Mouse (Mus musculus) liver, adult 2 months (tissue): Measurements from ENCODE around the gene Agmo. TPM values are rescaled to one million over a fixed set of nuclear protein-coding genes. Genes with fewer than 3 reads are reported as not detected.

ENCODE experiments used
- DNase-seq: peaks from one replicate; pipeline ENCODE4 v3.0.0-alpha.2; 2011; ENCODE audit warnings: low read depth, low spot score; ENCODE audit errors: extremely low read depth
- H3K27ac ChIP-seq: fragments of 200-500 bp; replicated peaks from 2 replicates; pipeline ENCODE4 v1.5.1; 2012; ENCODE audit warnings: low read depth, mild to moderate bottlenecking, control low read depth, inconsistent platforms, low read length; ENCODE audit not compliant: insufficient read depth
- H3K27me3 ChIP-seq: fragments of 200-500 bp; 2 replicates; pipeline ENCODE4 v1.6.1; 2012; ENCODE audit warnings: mild to moderate bottlenecking, moderate library complexity, low read length, inconsistent platforms; ENCODE audit not compliant: control insufficient read depth, insufficient read depth
- H3K36me3 ChIP-seq: fragments of 200-500 bp; 2 replicates; pipeline ENCODE4 v1.6.1; 2012; ENCODE audit warnings: low read length, inconsistent platforms; ENCODE audit not compliant: control insufficient read depth, insufficient read depth
- H3K4me1 ChIP-seq: fragments of 200-500 bp; 2 replicates; pipeline ENCODE4 v1.6.1; 2011; ENCODE audit warnings: low read length; ENCODE audit not compliant: control insufficient read depth, insufficient read depth
- H3K4me3 ChIP-seq: fragments of 200-500 bp; 2 replicates; pipeline ENCODE4 v1.5.1; 2011; ENCODE audit warnings: low read depth, mild to moderate bottlenecking, control low read depth, low read length, moderate library complexity; ENCODE audit not compliant: insufficient read depth
- H3K79me2 ChIP-seq: fragments of 200-500 bp; 2 replicates; pipeline ENCODE4 v1.6.1; 2012; ENCODE audit warnings: inconsistent platforms, mild to moderate bottlenecking, low read length, moderate library complexity; ENCODE audit not compliant: control insufficient read depth, insufficient read depth
- H3K9ac ChIP-seq: fragments of 200-500 bp; 2 replicates; pipeline ENCODE4 v1.6.1; 2012; ENCODE audit warnings: low read depth, mild to moderate bottlenecking, control low read depth, inconsistent platforms, low read length
- CTCF ChIP-seq: fragments of 200-500 bp; IDR thresholded peaks from 2 replicates; pipeline ENCODE4 v1.5.1; 2011; ENCODE audit warnings: low read depth, low read length, control low read depth
- POLR2A ChIP-seq: fragments of 200-500 bp; IDR thresholded peaks from 2 replicates; pipeline ENCODE4 v1.6.1; 2011; ENCODE audit warnings: low read length, control low read depth; ENCODE audit not compliant: insufficient read depth; ENCODE audit errors: extremely low read depth
- WGBS: fragments of 180-500 bp; shearing (Covaris S2); methylation state at CpG from one replicate; pipeline ENCODE4 v1.1.7; 2018; 5-methylcytosine and 5-hydroxymethylcytosine counted together
- polyA plus RNA-seq: library from polyadenylated mRNA; depleted of rRNA; stranded (reverse); fragments of >200 nt; gene quantifications from 2 replicates; pipeline ENCODE4 v1.2.3, GENCODE M21; 2012
- total RNA-seq: library from RNA; depleted of rRNA; stranded (reverse); fragments of >200 nt; gene quantifications from 2 replicates; pipeline ENCODE4 v1.2.3, GENCODE M21; 2014

Agmo gene
- total and polyA plus RNA-seq, 2 experiments = 35.3 to 121 TPM

DNA sequence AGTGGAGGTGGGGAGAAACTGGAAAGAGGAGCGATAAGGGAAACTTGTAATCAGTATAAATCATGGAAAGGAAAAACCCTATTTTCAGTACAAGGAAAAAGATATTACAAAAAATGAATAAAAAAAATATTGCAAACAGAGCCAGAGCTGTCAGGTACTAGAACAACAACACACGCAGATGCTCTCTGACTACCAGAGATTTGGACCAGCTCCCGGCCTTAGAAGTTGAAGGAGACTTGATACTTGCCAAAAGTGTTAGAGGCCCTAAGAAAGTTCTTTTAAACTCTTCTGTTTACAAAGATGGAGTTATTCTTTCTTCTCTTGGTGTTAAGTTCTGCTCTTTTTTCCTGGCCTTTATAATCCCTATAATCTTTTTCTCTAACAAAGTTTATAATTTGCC is 246.6 kb downstream of the Agmo start:
- H3K27ac ChIP-seq = no peak overlapping the region
- H3K4me3 ChIP-seq = no peak overlapping the region
- H3K4me1 ChIP-seq = no peaks in the 10 kb centered on the region
- no peak overlapping the region for H3K9ac ChIP-seq
- no peak for DNase-seq
- H3K79me2 ChIP-seq = no peaks in the 10 kb centered on the region
- H3K36me3 ChIP-seq = no peaks in the 10 kb centered on the region
- H3K27me3 ChIP-seq = no peaks in the 10 kb centered on the region
- TF ChIP-seq CTCF = no peak
- TF ChIP-seq POLR2A = no peak
- 87% methylated on average over 3 of the region's 3 CpGs for WGBS

- H3K9ac ChIP-seq = no peak overlapping the region
- no peak for TF ChIP-seq CTCF
- no peak for TF ChIP-seq POLR2A
- H3K27me3 ChIP-seq = no peaks in the 10 kb centered on the region
- H3K36me3 ChIP-seq = no peaks in the 10 kb centered on the region
- H3K79me2 ChIP-seq = no peaks in the 10 kb centered on the region
- DNase-seq = no peak
- no peaks in the 10 kb centered on the region for H3K4me1 ChIP-seq
- H3K27ac ChIP-seq = no peak overlapping the region
- H3K4me3 ChIP-seq = no peak overlapping the region
- WGBS = 80% methylated on average over 3 of the region's 3 CpGs
Observed at GRCm38 (mm10) chr12:37498871-37499270, 257.4 kb downstream of the Agmo start.

DNA sequence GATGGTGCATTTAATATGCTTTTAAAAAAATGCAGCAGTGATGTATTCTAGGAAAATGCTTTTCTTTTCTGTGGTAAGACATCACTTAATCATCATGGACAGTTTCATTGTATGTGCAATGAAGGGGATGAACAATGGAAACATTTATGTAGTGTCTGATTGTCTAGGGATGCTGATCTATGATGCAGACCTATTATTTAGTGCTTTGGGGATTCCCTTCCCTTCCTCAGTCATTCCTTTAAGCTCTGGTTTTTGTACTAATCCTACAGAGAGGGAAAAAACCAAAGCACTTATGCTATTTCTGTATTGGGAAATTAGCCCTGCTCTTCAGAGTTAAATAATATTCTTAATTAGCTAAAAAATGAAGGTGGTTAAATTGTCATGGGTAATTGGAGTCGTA is 266.0 kb downstream of the Agmo start:
- H3K4me3 ChIP-seq = no peak overlapping the region
- H3K36me3 ChIP-seq = no peaks in the 10 kb centered on the region
- H3K27me3 ChIP-seq = no peaks in the 10 kb centered on the region
- H3K27ac ChIP-seq = no peak overlapping the region
- TF ChIP-seq POLR2A = no peak
- TF ChIP-seq CTCF = no peak
- no peak overlapping the region for H3K9ac ChIP-seq
- DNase-seq = no peak
- no peaks in the 10 kb centered on the region for H3K4me1 ChIP-seq
- H3K79me2 ChIP-seq = no peaks in the 10 kb centered on the region
- WGBS = 68% methylated on average over 1 of the region's 1 CpGs

- Histone ChIP-seq H3K9ac (no peak overlapping the region), H3K27ac (no peak overlapping the region), H3K36me3 (no peaks in the 10 kb centered on the region), H3K4me3 (no peak overlapping the region), H3K4me1 (no peaks in the 10 kb centered on the region), H3K79me2 (no peaks in the 10 kb centered on the region), H3K27me3 (no peaks in the 10 kb centered on the region)
- 93% methylated on average over 2 of the region's 2 CpGs for WGBS
- DNase-seq = no peak
- TF ChIP-seq CTCF (no peak), POLR2A (no peak)
Observed at GRCm38 (mm10) chr12:37507826-37508225, 266.4 kb downstream of the Agmo start.

- Histone ChIP-seq H3K4me3 (no peak overlapping the region), H3K9ac (no peak overlapping the region), H3K27ac (no peak overlapping the region), H3K79me2 (no peaks in the 10 kb centered on the region), H3K27me3 (no peaks in the 10 kb centered on the region), H3K36me3 (no peaks in the 10 kb centered on the region; the same call in 1 of the 2 replicates), H3K4me1 (no peaks in the 10 kb centered on the region)
- 74% methylated on average over 1 of the region's 1 CpGs for WGBS
- no peak for DNase-seq
- TF ChIP-seq POLR2A = no peak
- TF ChIP-seq CTCF = no peak
Observed at GRCm38 (mm10) chr12:37521772-37522171, 280.3 kb downstream of the Agmo start.

DNA sequence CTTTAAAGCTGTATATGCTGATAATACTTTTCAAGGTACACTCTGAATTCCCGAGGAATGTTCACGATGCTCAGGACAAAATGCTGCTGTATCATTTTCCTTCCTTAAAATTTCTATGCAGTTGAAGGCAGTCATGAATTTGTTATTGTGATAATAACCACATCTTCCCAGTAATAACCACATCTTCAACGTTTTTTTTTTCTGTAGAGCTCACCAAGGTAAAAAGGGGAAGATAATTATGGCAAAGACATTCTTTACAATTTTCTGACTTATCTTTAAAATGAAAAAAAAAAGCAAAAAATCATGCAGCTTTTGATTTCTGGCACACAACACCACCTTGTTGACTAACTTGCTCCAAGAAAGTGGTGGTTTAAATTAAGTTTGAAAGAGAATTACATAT is 283.2 kb downstream of the Agmo start:
- H3K27ac ChIP-seq = no peak overlapping the region
- no peaks in the 10 kb centered on the region; the same call in 1 of the 2 replicates for H3K36me3 ChIP-seq
- H3K4me3 ChIP-seq = no peak overlapping the region
- no peaks in the 10 kb centered on the region for H3K27me3 ChIP-seq
- 75% methylated on average over 3 of the region's 3 CpGs for WGBS
- H3K9ac ChIP-seq = no peak overlapping the region
- TF ChIP-seq POLR2A (no peak), CTCF (no peak)
- no peaks in the 10 kb centered on the region for H3K4me1 ChIP-seq
- no peak for DNase-seq
- H3K79me2 ChIP-seq = no peaks in the 10 kb centered on the region
